Mouse (Mus musculus) lung, adult 2 months (tissue): ENCODE measurements around the gene Elavl2. TPM values are rescaled to one million over a fixed set of nuclear protein-coding genes. Genes with fewer than 3 reads are reported as not detected.

Experiments
- DNase-seq: peaks from one replicate; pipeline ENCODE4 v3.0.0; 2022
- H3K4me1 ChIP-seq: fragments of 200-500 bp; 2 replicates; pipeline ENCODE4 v1.6.1; 2011; ENCODE audit warnings: low read length; ENCODE audit not compliant: control insufficient read depth, insufficient read depth
- H3K4me3 ChIP-seq: fragments of 200-500 bp; replicated peaks from 2 replicates; pipeline ENCODE3; 2011; ENCODE audit warnings: low read depth, mild to moderate bottlenecking, control low read depth, low read length; ENCODE audit errors: extremely low read depth
- CTCF ChIP-seq: fragments of 200-500 bp; IDR thresholded peaks from 2 replicates; pipeline ENCODE4 v1.5.1; 2011; ENCODE audit warnings: mild to moderate bottlenecking, low read length, control low read depth; ENCODE audit not compliant: insufficient read depth
- POLR2A ChIP-seq: fragments of 200-500 bp; IDR thresholded peaks from 2 replicates; pipeline ENCODE4 v1.6.1; 2011; ENCODE audit warnings: low read depth, mild to moderate bottlenecking, control low read depth, low read length, borderline replicate concordance; ENCODE audit errors: extremely low read depth
- WGBS: fragments of 180-500 bp; shearing (Covaris S2); methylation state at CpG from one replicate; pipeline ENCODE4 v1.1.7; 2018; 5-methylcytosine and 5-hydroxymethylcytosine counted together
- polyA plus RNA-seq: library from polyadenylated mRNA; depleted of rRNA; stranded (reverse); fragments of >200 nt; gene quantifications from 2 replicates; pipeline ENCODE4 v1.2.3, GENCODE M21; 2012; rRNA removed

The Elavl2 gene
- 0.09 TPM in 1 of 2 replicates, not detected in the other for polyA plus RNA-seq

- H3K4me3 ChIP-seq = no peak within 1 kb of the TSS
- no peaks in the 10 kb centered on the region for H3K4me1 ChIP-seq
- TF ChIP-seq CTCF (no peak), POLR2A (no peak)
- 7% methylated on average over 28 of the region's 28 CpGs for WGBS
- no peak for DNase-seq
Measured at GRCm38 (mm10) chr4:91400423-91400822, at the start of gene Elavl2. Gene Elavl2, minus strand, starts transcription at chr4:91400785.

DNA sequence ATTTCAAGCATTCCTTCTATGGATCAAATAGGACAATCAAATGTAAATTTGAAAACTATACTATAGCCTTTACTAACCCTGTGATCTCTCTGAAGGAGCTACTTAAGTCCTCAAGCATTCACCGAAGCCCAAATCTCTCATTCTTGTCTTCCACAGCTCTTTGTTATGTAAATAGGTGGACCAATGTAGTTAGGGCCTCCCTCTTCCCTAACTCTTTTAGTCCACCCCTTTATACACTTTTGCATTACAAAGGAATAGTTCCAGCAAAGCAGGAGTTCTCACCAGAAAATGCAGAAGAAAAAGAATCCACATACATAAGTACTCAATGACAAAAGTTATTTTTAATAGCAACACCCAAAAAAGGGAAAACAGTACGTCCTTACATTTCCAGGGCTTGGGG lies 47.3 kb upstream of the Elavl2 start:
- 56% methylated on average over 2 of the region's 2 CpGs for WGBS
- TF ChIP-seq CTCF (no peak), POLR2A (no peak)

DNA sequence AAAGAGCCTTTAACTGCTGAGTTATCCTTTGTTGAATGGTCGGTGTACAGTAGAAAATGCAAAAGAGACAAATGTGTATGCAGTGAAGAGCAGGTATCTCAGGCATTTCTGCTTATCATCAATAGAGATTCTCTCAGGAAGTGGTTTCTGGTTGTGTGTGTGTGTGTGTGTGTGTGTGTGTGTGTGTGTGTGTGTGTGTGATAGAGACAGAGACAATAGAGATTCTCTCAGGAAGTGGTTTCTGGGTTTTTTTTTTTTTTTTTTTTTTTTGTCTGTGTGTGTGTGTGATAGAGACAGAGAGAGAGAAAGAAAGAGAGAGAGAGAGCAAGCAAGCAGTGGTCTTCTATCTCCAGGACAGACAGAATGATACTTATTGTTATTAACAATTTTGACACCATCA lies 15.0 kb upstream of the Elavl2 start:
- WGBS = 80% methylated on average over 1 of the region's 1 CpGs
- no peak for TF ChIP-seq POLR2A
- no peak for TF ChIP-seq CTCF
- Histone ChIP-seq H3K4me1 (no peaks in the 10 kb centered on the region), H3K4me3 (no peak overlapping the region)
- no peak for DNase-seq

More for the DNA sequence above, 47.3 kb upstream of the Elavl2 start:
- DNase-seq = no peak
- no peaks in the 10 kb centered on the region for H3K4me1 ChIP-seq
- H3K4me3 ChIP-seq = no peak overlapping the region

GRCm38 (mm10) chr4:91405047-91405446 lies 4.5 kb upstream of the Elavl2 start:
- Histone ChIP-seq H3K4me1 (no peaks in the 10 kb centered on the region), H3K4me3 (no peak overlapping the region)
- WGBS = 71% methylated on average over 3 of the region's 3 CpGs
- TF ChIP-seq POLR2A (no peak), CTCF (no peak)
- no peak for DNase-seq

GRCm38 (mm10) chr4:91399510-91400196 lies 932 bp downstream of the Elavl2 start:
- Histone ChIP-seq H3K4me3 (no peak overlapping the region), H3K4me1 (no peaks in the 10 kb centered on the region)
- TF ChIP-seq POLR2A (no peak), CTCF (no peak)
- no peak for DNase-seq
- 2% methylated on average over 17 of the region's 17 CpGs for WGBS

DNA sequence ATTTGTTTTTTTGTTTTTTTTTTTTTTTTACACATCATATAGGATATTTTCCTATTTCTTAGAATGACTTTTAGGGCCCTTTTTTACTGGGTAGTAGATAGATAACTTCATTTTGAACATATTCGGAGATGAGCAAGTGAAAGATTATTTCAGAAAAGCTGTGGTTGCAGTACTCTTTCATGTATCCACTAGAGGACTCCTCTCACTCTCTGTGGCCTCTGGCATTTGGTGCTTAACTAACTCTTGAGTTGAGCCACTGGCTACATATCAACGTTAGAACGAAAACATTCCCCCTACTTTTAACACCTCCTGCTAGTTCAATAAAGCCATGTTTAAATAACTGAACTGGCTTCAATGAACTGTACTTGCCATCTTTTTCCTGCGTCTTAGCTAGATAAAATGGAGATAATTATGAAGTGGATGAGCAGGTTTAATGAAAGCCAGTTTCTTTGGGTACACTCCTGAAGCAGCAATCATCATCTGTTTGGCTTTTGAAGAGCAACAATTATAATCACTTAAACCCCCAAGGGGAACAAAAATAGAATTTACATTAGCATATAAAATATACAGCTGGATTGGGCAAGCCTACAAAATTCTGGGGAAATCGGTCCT lies 8.5 kb downstream of the Elavl2 start:
- WGBS = 50% methylated on average over 5 of the region's 5 CpGs

GRCm38 (mm10) chr4:91387701-91388100 lies 12.9 kb downstream of the Elavl2 start:
- Histone ChIP-seq H3K4me3 (no peak overlapping the region), H3K4me1 (no peaks in the 10 kb centered on the region)
- DNase-seq = no peak
- TF ChIP-seq POLR2A (no peak), CTCF (no peak)
- WGBS = 89% methylated on average over 3 of the region's 3 CpGs

More for the DNA sequence above, 8.5 kb downstream of the Elavl2 start:
- no peak overlapping the region for H3K4me3 ChIP-seq
- H3K4me1 ChIP-seq = no peaks in the 10 kb centered on the region
- TF ChIP-seq POLR2A = no peak
- TF ChIP-seq CTCF = no peak
- no peak for DNase-seq

DNA sequence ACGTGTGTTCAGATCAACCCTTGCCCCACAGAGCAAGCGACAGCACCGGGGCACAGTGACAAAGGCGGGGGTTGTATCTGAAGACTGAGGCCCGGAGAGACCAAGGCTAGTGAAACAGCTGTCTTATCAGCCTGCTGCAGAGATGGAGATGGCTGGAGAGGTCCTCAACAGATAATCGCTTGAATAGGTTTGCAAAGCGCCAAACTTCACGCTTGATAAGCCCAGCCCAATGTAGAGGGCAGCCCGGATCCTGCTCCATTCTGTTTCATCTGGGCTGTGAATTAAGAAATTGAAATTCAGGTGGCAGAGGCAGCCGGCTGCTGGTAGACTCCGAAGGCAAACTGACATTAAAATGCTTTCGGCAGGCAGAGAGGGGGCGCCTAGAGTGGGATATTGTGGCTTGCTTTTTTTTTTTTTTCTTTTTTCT lies 19.4 kb downstream of the Elavl2 start:
- no peak for DNase-seq
- H3K4me1 ChIP-seq = no peaks in the 10 kb centered on the region
- H3K4me3 ChIP-seq = no peak overlapping the region
- WGBS = 4% methylated on average over 13 of the region's 13 CpGs
- TF ChIP-seq POLR2A (no peak), CTCF (no peak)

GRCm38 (mm10) chr4:91380341-91381117 lies 20.1 kb downstream of the Elavl2 start:
- Histone ChIP-seq H3K4me1 (no peaks in the 10 kb centered on the region), H3K4me3 (no peak overlapping the region)
- no peak for DNase-seq
- TF ChIP-seq CTCF (no peak), POLR2A (no peak)
- 9% methylated on average over 24 of the region's 24 CpGs for WGBS

DNA sequence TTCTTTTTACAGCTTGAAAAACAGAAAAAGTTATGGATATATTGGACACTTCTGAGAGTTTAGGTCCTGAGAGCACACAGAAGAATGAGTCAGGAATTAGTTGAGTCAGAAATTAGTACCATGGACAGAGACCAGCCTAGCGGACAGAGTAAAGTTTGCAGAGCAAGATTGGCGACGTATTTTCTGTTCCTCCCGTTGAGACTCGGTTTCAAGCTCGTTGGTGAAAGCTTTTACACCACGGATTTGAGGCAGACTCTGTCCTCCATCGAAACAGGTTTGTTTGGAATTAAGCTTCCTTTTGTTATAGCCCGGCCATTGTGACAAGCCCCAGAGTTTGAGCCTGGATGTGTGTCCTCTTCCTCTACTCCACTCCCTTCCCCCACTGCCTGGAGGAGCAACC lies 21.0 kb downstream of the Elavl2 start:
- 1% methylated on average over 9 of the region's 9 CpGs for WGBS
- no peak for TF ChIP-seq POLR2A
- TF ChIP-seq CTCF = no peak
- DNase-seq = no peak
- H3K4me1 ChIP-seq = no peaks in the 10 kb centered on the region
- H3K4me3 ChIP-seq = no peak overlapping the region
